ENCODE assay signal across 8 mouse cellular contexts in genomic region chr6:57641789-57642188, GRCm38 (mm10). TPM values are rescaled to one million over a fixed set of nuclear protein-coding genes. Genes with fewer than 3 reads are reported as not detected.
DNase-seq lines count a peak whose midpoint lies in the region; ATAC-seq and TF ChIP-seq lines count a peak whose summit lies in the region.

No protein-coding gene starts in this region.

- no peak overlapping the region for H3K4me3 ChIP-seq in embryonic facial prominence, embryonic 13.5 days
- no peak overlapping the region for H3K4me3 ChIP-seq in heart, embryonic 12.5 days
- no peak overlapping the region for H3K4me3 ChIP-seq in liver, postnatal 0 days (ENCODE audit: low read depth, low read length)

- DNase-seq in spleen, adult 18-20 months = peak; percentile 12 to 22
- DNase-seq in spleen, adult 12 weeks (ENCODE audit: low spot score) = no peak
- peak; percentile 60 for DNase-seq in layer of hippocampus, adult 11-12 months (ENCODE audit: low spot score)
- peak; percentile 79 for DNase-seq in liver, postnatal 0 days
- DNase-seq in ovary, adult 18-20 months (ENCODE audit: low spot score) = peak; percentile 82
- peak; percentile 6 for DNase-seq in yolk sac, embryonic 10.5 days (ENCODE audit: low spot score)

- no peaks in the 10 kb centered on the region for H3K27me3 ChIP-seq in embryonic facial prominence, embryonic 13.5 days
- H3K27me3 ChIP-seq in heart, embryonic 12.5 days (replicated peaks) = no peaks in the 10 kb centered on the region
- H3K27me3 ChIP-seq in liver, postnatal 0 days (ENCODE audit: insufficient read depth, low read length) = no peaks in the 10 kb centered on the region

- peak; percentile 87 for ATAC-seq in embryonic facial prominence, embryonic 13.5 days (ENCODE audit: insufficient number of reproducible peaks, insufficient read depth, low FRiP score, low TSS enrichment, low read depth)
- ATAC-seq in heart, embryonic 12.5 days (ENCODE audit: insufficient number of reproducible peaks, low FRiP score) = peak; percentile 85
- ATAC-seq in liver, postnatal 0 days = peak; percentile 76

- H3K4me1 ChIP-seq in embryonic facial prominence, embryonic 13.5 days = peaks cover 3% of the 10 kb centered on the region; the same call in 1 of the 2 replicates
- peaks cover 3% of the 10 kb centered on the region; the same call in 1 of the 2 replicates for H3K4me1 ChIP-seq in heart, embryonic 12.5 days (replicated peaks)
- peaks cover 2% of the 10 kb centered on the region; the same call in 1 of the 2 replicates for H3K4me1 ChIP-seq in liver, postnatal 0 days (ENCODE audit: insufficient read depth)

- no peak for TF ChIP-seq EP300 in liver, postnatal 0 days (IDR thresholded peaks at IDR 0.05; ENCODE audit: low read depth)

- no peaks in the 10 kb centered on the region for H3K36me3 ChIP-seq in embryonic facial prominence, embryonic 13.5 days
- H3K36me3 ChIP-seq in heart, embryonic 12.5 days = no peaks in the 10 kb centered on the region
- H3K36me3 ChIP-seq in liver, postnatal 0 days (replicated peaks; ENCODE audit: insufficient read depth, low read length) = 0 out of 2 replicates have a peak, but pooled peaks cover 2% of the 10 kb centered on the region

- peak overlapping the region; percentile 19; the same call in 1 of the 2 replicates for H3K4me2 ChIP-seq in embryonic facial prominence, embryonic 13.5 days
- H3K4me2 ChIP-seq in heart, embryonic 12.5 days = no peak overlapping the region
- no peak overlapping the region for H3K4me2 ChIP-seq in liver, postnatal 0 days (ENCODE audit: low read depth, low read length)

- no peak for TF ChIP-seq CTCF in liver, postnatal 0 days (IDR thresholded peaks at IDR 0.05; ENCODE audit: low read depth)

- WGBS in embryonic facial prominence, embryonic 13.5 days = 11% methylated on average over 4 of the region's 4 CpGs
- 37% methylated on average over 4 of the region's 4 CpGs for WGBS in heart, embryonic 12.5 days
- WGBS in liver, postnatal 0 days (ENCODE audit: insufficient replicate concordance) = 13% methylated on average over 4 of the region's 4 CpGs

- no peak overlapping the region for H3K9ac ChIP-seq in embryonic facial prominence, embryonic 13.5 days
- H3K9ac ChIP-seq in heart, embryonic 12.5 days = no peak overlapping the region
- H3K9ac ChIP-seq in liver, postnatal 0 days (replicated peaks) = no peak overlapping the region

- no peak overlapping the region for H3K27ac ChIP-seq in embryonic facial prominence, embryonic 13.5 days
- no peak overlapping the region for H3K27ac ChIP-seq in heart, embryonic 12.5 days (ENCODE audit: poor library complexity, severe bottlenecking)
- no peak overlapping the region for H3K27ac ChIP-seq in liver, postnatal 0 days (ENCODE audit: low read depth)

- no peaks in the 10 kb centered on the region for H3K9me3 ChIP-seq in embryonic facial prominence, embryonic 13.5 days
- H3K9me3 ChIP-seq in heart, embryonic 12.5 days (replicated peaks) = no peaks in the 10 kb centered on the region
- H3K9me3 ChIP-seq in liver, postnatal 0 days (ENCODE audit: low read length) = no peaks in the 10 kb centered on the region

RNA-seq across cellular contexts. Expression of gene Pyurf, which starts 50.1 kb away (rescaled TPM):
- 13.0 and 13.7 TPM in 2 replicates for polyA plus RNA-seq in embryonic facial prominence, embryonic 13.5 days (2015; fragmentation: Nextera tagmentation; extraction: Ambion mirVana)
- polyA plus RNA-seq in heart, embryonic 12.5 days (2016; fragmentation: Nextera tagmentation; extraction: Ambion mirVana) = 25.1 and 26.1 TPM in 2 replicates
- polyA plus RNA-seq in liver, postnatal 0 days (2015; fragmentation: Nextera tagmentation; extraction: Ambion mirVana) = 12.3 TPM in 2 replicates
